Mouse (Mus musculus) kidney, adult 2 months (tissue): ENCODE data around the gene Plek. TPM values are rescaled to one million over a fixed set of nuclear protein-coding genes. Genes with fewer than 3 reads are reported as not detected.

Experiments used
- DNase-seq: peaks from one replicate; pipeline ENCODE4 v3.0.0; 2021
- H3K27ac ChIP-seq: fragments of 200-500 bp; 2 replicates; pipeline ENCODE4 v1.5.1; 2012; ENCODE audit warnings: low read depth, low read length, control low read depth, inconsistent platforms; ENCODE audit not compliant: insufficient read depth
- H3K27me3 ChIP-seq: fragments of 200-500 bp; replicated peaks from 2 replicates; pipeline ENCODE4 v1.6.1; 2012; ENCODE audit warnings: mild to moderate bottlenecking, moderate library complexity, low read length, inconsistent platforms; ENCODE audit not compliant: control insufficient read depth, insufficient read depth
- H3K36me3 ChIP-seq: fragments of 200-500 bp; 2 replicates; pipeline ENCODE4 v1.6.1; 2012; ENCODE audit warnings: mild to moderate bottlenecking, moderate library complexity, low read length, inconsistent platforms; ENCODE audit not compliant: control insufficient read depth, insufficient read depth
- H3K4me1 ChIP-seq: fragments of 200-500 bp; 2 replicates; pipeline ENCODE4 v1.6.1; 2011; ENCODE audit warnings: low read length; ENCODE audit not compliant: control insufficient read depth, insufficient read depth
- H3K4me3 ChIP-seq: fragments of 200-500 bp; 2 replicates; pipeline ENCODE4 v1.5.1; 2011; ENCODE audit warnings: mild to moderate bottlenecking, low read depth, low read length, control low read depth; ENCODE audit not compliant: insufficient read depth
- CTCF ChIP-seq: fragments of 200-500 bp; conservative IDR thresholded peaks from 2 replicates; pipeline ENCODE4 v1.5.1; 2011; ENCODE audit warnings: low read depth, mild to moderate bottlenecking, control low read depth, low read length, moderate library complexity, mixed read lengths; ENCODE audit not compliant: insufficient read depth, insufficient read length
- POLR2A ChIP-seq: fragments of 200-500 bp; IDR thresholded peaks from one replicate; pipeline ENCODE4 v1.6.1; 2011; ENCODE audit warnings: low read depth, low read length, control low read depth
- WGBS: fragments of 180-500 bp; shearing (Covaris S2); methylation state at CpG from one replicate; pipeline ENCODE4 v1.1.7; 2018; 5-methylcytosine and 5-hydroxymethylcytosine counted together
- polyA plus RNA-seq: library from polyadenylated mRNA; depleted of rRNA; stranded (reverse); fragments of >200 nt; gene quantifications from 2 replicates; pipeline ENCODE4 v1.2.3, GENCODE M21; 2012

Plek gene
- polyA plus RNA-seq, 1 experiment, result 1.4 TPM

DNA sequence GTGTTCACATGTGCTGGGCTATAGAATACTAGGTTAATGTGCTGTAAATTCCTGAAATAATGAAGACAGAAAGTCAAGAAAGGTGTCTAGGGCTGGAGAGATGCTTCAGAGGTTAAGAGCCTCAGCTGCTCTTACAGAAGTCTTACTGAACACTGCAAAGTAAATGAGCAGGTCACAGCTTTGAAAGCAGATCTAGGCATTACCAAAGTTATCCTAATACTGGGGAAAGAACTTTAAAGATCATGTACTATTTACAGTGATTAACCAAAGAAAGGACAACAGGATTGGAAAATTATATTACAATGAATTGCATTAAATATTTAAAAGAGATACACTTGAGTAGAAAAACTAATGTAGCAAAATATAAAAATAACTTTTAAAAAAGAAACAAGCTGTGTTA, 52.2 kb downstream of the Plek start:
- DNase-seq, result no peak
- no peak for TF ChIP-seq POLR2A
- no peaks in the 10 kb centered on the region for H3K27me3 ChIP-seq
- H3K4me3 ChIP-seq, result no peak overlapping the region
- no peaks in the 10 kb centered on the region for H3K36me3 ChIP-seq
- H3K27ac ChIP-seq, result no peak overlapping the region
- no peaks in the 10 kb centered on the region for H3K4me1 ChIP-seq

GRCm38 (mm10) chr11:16999387-16999786, 52.8 kb downstream of the Plek start:
- DNase-seq, result no peak
- no peak for TF ChIP-seq POLR2A
- TF ChIP-seq CTCF, result no peak
- Histone ChIP-seq H3K27ac (no peak overlapping the region), H3K27me3 (no peaks in the 10 kb centered on the region), H3K4me3 (no peak overlapping the region), H3K36me3 (no peaks in the 10 kb centered on the region), H3K4me1 (no peaks in the 10 kb centered on the region)
- WGBS, result 89% methylated on average over 4 of the region's 4 CpGs

DNA sequence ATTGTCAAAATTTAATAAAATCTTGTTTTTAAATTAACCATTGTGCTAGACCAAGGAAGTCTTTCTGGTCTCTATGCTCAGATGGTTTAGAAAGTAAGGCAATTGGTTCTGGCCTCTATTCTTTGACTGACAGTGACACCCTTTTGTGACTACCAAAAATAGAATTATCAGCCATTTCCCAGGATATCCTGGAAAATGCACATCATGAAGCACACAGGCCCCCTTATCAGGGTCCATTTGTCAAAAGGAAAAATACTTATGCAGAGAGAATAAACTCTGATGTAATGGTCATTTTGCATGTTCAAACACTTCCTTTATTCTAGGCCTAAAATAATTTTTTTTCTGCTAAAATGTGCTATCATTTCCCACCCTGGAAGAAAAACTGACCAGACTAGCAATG, 54.7 kb downstream of the Plek start:
- Histone ChIP-seq H3K4me1 (no peaks in the 10 kb centered on the region), H3K27me3 (no peaks in the 10 kb centered on the region), H3K4me3 (no peak overlapping the region), H3K36me3 (no peaks in the 10 kb centered on the region), H3K27ac (no peak overlapping the region)
- TF ChIP-seq CTCF (no peak), POLR2A (no peak)
- DNase-seq, result no peak

GRCm38 (mm10) chr11:16996818-16997217, 55.4 kb downstream of the Plek start:
- Histone ChIP-seq H3K27ac (no peak overlapping the region), H3K4me3 (no peak overlapping the region), H3K36me3 (no peaks in the 10 kb centered on the region), H3K27me3 (no peaks in the 10 kb centered on the region), H3K4me1 (no peaks in the 10 kb centered on the region)
- no peak for DNase-seq
- no peak for TF ChIP-seq CTCF
- TF ChIP-seq POLR2A, result no peak

DNA sequence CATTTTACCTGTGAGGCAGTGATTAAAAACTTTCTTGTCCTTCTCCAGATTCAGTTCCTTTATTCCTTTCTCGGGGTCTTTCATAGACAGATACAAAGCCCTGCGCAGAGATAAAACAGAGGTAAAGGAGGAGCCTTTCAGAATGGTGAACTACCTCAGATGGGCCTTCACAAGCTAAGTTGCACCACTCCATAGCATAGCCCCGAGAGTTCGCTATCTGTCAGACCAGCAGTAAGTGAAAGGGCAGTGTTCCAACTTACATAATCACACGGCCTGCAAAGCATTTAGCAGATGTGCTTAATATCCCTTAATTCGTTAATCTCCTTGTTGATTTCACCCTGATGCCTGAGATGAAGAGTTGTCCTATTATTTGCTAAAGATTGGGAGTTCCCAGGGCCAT, 59.3 kb downstream of the Plek start:
- H3K27me3 ChIP-seq, result no peaks in the 10 kb centered on the region
- WGBS, result 83% methylated on average over 6 of the region's 6 CpGs
- H3K36me3 ChIP-seq, result no peaks in the 10 kb centered on the region
- H3K4me1 ChIP-seq, result no peaks in the 10 kb centered on the region
- no peak for TF ChIP-seq POLR2A
- TF ChIP-seq CTCF, result no peak
- no peak overlapping the region for H3K27ac ChIP-seq
- DNase-seq, result no peak
- no peak overlapping the region for H3K4me3 ChIP-seq

DNA sequence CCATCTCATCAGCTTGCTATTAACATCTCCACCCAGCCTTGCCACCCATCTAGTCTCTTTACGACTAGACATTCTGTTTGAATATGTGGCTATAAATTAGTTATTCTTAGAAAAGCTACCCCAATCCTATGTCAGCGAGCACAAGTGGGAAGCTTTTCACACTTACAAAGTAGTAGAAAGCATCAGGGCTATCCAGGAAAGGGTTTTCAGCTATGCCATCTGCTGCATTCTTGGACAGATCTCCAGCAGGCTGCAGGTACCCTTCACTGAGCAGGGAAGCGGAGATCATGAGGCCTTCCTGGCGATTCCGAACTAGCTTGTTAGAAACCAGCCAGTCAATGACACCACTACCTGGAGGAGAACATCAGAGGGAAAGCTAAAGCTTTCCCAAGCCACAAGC, 62.3 kb downstream of the Plek start:
- 81% methylated on average over 5 of the region's 5 CpGs for WGBS
- Histone ChIP-seq H3K4me1 (no peaks in the 10 kb centered on the region), H3K27ac (no peak overlapping the region), H3K27me3 (no peaks in the 10 kb centered on the region), H3K36me3 (no peaks in the 10 kb centered on the region), H3K4me3 (no peak overlapping the region)
- TF ChIP-seq POLR2A (no peak), CTCF (no peak)
- no peak for DNase-seq

DNA sequence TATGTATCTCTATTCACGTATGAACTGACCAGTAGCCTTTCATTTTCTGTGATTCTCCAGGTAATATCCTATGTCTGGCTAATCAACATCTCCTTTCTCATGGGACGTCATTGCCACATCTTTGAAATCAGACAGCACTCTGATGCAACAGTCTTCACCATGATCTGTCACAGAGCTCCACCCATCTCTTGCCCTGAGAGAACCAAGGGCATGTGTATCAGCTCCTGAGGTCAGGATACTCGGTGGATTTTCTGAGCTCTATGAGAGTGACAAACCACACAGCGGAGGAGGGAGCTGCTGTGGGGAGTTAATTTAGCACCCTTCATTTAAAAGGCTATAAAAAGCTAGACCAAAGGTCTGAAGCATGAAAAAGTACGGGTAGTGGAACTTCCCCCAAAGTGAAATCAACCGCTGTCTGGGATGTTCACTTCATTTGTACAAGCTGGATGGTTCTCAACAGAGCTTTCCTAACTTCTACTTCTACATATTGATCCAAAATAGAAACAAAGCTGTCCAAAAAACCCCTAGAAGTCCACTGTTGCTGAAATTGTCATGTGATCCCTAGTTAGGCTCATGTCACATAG, 64.3 kb downstream of the Plek start:
- no peaks in the 10 kb centered on the region for H3K36me3 ChIP-seq
- TF ChIP-seq CTCF, result no peak
- no peak for TF ChIP-seq POLR2A
- no peaks in the 10 kb centered on the region for H3K27me3 ChIP-seq
- DNase-seq, result no peak
- H3K27ac ChIP-seq, result no peak overlapping the region
- no peaks in the 10 kb centered on the region for H3K4me1 ChIP-seq
- H3K4me3 ChIP-seq, result no peak overlapping the region
- 53% methylated on average over 6 of the region's 6 CpGs for WGBS

DNA sequence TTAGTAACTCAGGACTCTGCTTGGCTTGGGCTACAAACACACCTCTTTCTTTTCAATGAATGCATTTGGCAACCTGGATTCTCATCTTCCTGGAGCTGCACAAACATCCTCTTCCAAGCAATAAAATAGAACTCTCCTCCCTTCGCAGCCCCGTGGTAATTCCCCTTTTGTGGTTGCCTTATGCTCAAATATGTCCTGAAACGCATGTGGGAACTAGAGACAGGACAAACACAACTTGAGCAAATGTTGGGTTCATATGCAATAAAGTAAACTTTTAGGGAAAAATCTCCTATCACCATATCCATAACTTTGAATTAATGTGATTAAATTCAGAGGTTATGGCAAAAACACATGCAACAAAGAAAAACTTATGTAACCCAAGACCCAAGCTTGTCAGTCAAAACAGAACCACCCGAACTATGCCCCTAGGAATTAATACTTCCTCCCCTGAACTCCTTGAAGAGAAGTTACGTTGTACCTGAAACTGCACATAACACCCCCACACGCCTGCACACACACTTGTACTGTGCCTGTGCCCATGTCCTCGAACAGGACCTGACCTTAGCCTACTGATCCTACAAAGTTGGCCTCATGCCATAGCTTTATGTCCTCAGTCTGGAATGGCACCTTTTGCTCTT, 65.5 kb downstream of the Plek start:
- WGBS, result 66% methylated on average over 7 of the region's 7 CpGs

More for the DNA sequence above, 65.5 kb downstream of the Plek start:
- H3K4me1 ChIP-seq, result no peaks in the 10 kb centered on the region
- no peak overlapping the region for H3K4me3 ChIP-seq
- no peaks in the 10 kb centered on the region for H3K27me3 ChIP-seq
- no peaks in the 10 kb centered on the region for H3K36me3 ChIP-seq
- no peak for DNase-seq
- H3K27ac ChIP-seq, result no peak overlapping the region
- TF ChIP-seq POLR2A, result no peak
- no peak for TF ChIP-seq CTCF
